Mouse (Mus musculus) gastrocnemius, postnatal 10 days (tissue): ENCODE results near the gene Actb. TPM values are rescaled to one million over a fixed set of nuclear protein-coding genes. Genes with fewer than 3 reads are reported as not detected.

Source experiments
- DNase-seq: peaks from one replicate; pipeline ENCODE4 v3.0.0; 2021; ENCODE audit warnings: mixed read lengths
- total RNA-seq, 2 experiments: library from RNA; stranded (reverse); gene quantifications; 2 replicates each; pipeline ENCODE4 v1.2.3; 2021

The Actb gene
- total RNA-seq, 2 experiments from 2014 or later = 1,451 to 1,869 TPM

- peak; percentile 96 for DNase-seq
Observed at GRCm38 (mm10) chr5:142877337-142878280, 28.9 kb downstream of the Actb start.

- DNase-seq = no peak
Observed at GRCm38 (mm10) chr5:142876896-142877295, 29.7 kb downstream of the Actb start.

DNA sequence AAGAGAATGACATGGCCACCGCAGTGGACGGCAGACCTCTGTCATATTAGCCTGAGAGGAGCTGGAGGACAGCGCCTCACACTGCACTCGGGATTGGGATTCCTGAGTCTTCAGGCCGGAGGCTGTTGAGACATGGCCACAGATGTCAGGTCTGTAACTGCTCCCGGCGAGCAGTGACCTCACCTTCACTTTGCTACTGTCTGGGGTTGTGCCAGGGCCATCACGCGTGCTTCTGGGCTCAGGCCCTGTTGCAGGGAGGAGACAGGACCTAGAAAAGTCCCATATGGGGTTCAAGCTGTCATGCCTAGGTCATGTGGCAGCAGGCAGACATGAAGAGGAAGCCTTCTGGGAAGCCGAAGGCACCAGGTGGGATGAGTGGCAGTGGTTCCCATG is 31.0 kb downstream of the Actb start:
- DNase-seq = no peak

DNA sequence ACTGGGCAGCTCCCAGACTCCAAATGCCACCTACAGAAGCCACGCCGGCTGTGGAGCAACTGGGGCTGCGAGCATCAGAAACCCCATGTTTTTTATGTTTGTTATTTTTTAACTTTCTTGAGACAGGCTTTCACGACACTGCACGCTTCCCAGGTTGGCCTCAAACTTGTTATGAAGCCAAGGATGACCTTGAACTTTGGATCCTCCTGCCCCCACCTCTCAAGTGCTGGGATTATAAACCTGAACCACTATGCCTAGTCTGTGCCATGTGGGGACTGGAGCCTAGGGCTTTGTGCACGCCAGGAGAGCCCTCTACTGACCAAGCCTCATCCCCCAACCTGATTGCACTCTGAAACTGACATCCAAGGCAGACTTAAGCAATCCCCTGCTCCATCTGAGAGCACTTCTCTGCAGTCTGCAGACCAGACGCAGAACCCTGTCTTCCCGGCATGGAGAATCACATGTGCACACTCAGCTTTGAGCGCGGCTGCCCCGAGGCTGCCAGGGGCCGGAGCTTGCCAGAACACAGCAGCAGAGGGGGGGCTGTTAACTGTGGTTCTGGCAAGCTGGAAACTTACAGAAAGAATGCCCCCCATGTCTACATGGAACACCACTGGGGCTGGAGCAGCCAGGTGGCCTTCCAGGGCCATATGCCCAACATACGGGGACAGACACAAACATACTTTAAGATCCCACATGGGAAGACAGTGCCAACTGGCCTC is 31.6 kb downstream of the Actb start:
- DNase-seq = no peak

GRCm38 (mm10) chr5:142873718-142874117 is 32.8 kb downstream of the Actb start:
- DNase-seq = no peak

DNA sequence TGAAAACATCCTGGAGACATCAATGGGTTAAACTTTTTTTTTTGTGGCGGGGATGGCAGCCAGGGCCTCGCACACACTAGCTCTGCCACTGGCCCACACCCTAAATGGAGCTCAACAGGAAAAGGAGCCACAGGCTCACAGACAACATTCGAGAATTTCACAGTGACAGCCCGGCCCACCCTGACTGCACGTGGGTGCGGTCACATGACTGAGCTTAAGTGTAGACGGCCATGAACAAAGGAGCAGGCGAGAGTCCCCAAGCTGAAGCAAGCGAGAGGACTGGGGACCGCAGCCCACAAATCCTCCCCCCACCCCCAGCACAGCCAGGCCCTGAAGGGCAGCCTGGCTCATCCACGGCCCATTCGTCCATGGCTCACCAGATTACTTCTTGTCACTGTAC is 34.8 kb downstream of the Actb start:
- DNase-seq = no peak

GRCm38 (mm10) chr5:142869463-142869862 is 37.1 kb downstream of the Actb start:
- DNase-seq = no peak

DNA sequence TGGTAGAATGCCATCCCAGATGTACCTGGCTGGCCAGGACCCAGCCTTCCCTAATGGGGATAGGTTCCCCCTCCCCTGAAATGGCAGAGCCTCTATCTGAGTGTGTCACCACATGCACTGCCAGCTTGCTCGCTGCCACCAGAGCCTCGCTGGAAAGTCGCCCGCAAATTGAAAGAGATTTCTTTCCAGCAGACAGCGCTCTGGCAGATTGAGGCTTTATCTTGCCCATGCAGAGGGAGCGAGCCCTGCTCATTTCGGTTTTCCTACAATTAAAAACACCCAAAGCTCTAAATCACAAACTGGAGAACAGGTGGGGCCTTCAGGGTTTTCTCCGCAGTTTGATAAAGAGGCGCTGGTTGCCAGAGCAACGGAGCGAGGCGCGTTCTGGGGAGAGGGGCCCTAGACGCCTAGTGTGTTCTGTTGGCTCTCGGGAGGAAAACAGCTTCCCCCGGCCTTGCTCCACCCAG is 48.8 kb downstream of the Actb start:
- peak; percentile 59 for DNase-seq

GRCm38 (mm10) chr5:142856408-142856807 is 50.1 kb downstream of the Actb start:
- DNase-seq = no peak

DNA sequence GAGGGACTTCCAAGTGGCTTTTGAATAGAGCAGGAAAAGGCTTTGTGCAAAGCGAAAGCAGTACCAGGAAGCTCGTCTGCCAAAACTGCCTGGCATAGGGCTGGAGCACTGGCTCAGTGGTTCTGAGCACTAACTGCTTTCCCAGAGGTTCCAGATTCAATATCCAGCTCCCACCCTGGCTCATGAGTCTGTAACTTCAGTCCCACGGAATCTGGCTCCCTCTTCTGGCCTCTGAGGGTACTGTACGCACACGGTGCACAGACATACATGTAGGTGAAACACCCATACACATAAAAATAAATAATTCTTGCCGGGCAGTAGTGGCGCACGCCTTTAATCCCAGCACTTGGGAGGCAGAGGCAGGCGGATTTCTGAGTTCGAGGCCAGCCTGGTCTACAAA is 51.7 kb downstream of the Actb start:
- DNase-seq = peak; percentile 55

DNA sequence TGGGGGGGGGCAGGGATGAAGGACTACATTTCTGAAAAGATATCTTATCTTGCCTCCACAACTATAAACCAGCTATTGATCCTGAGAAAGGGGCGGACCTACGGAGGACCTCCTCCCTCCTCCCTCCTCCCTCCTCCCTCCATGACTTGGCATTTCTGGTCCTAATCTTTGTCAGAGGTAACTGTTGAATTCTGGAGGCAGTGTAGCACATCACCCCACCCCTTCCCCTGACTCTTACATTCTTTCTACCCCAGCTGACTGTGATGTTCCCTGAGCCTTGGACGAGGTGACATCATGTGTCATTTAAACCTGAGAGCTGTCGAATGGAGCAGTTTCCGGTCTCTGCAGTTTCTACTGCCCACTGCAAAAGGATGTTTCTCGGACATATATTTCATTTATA is 53.0 kb downstream of the Actb start:
- DNase-seq = no peak

Other genes with a start within 250 kb of the Actb start
- gene Slc29a4, start 214.2 kb downstream of the Actb start, total RNA-seq = under 1 TPM; 0.56 to 0.65 TPM
- gene Tnrc18, start 89.1 kb downstream of the Actb start, total RNA-seq = 10 to 100 TPM; 44.8 to 64.7 TPM
- gene Fbxl18, start 11.3 kb downstream of the Actb start, total RNA-seq = 1 to 10 TPM; 7.1 to 8.4 TPM
- gene Fscn1, start 53.6 kb upstream of the Actb start, total RNA-seq = 100 to 1,000 TPM in 1 of 2 experiments, 10 to 100 TPM in 1; 94.0 to 121 TPM
- 10 to 100 TPM; 22.1 to 25.9 TPM for gene Rnf216, start 206.2 kb upstream of the Actb start, total RNA-seq
- not detected for gene Olfr718-ps1, start 240.8 kb upstream of the Actb start, total RNA-seq